Mouse (Mus musculus) mesoderm, embryonic 11.5 days (tissue): ENCODE data around the gene Ppp1r37.
A peak's percentile ranks its signal among the peaks of the same experiment; 100 is the strongest.
"Not testable (repeated sequence)": the region's sequence is repeated elsewhere in the genome, so short reads cannot be mapped to it uniquely, and the experiment has no call there.

Source experiments
- DNase-seq: peaks from one replicate; pipeline ENCODE4 v3.0.0-alpha.2; 2012; ENCODE audit warnings: low read depth, low spot score

The Ppp1r37 gene

GRCm38 (mm10) chr7:19541681-19542154, 21.2 kb downstream of the Ppp1r37 start:
- no peak for DNase-seq

- DNase-seq, result no peak
Observed at GRCm38 (mm10) chr7:19540771-19541566, 21.9 kb downstream of the Ppp1r37 start.

DNA sequence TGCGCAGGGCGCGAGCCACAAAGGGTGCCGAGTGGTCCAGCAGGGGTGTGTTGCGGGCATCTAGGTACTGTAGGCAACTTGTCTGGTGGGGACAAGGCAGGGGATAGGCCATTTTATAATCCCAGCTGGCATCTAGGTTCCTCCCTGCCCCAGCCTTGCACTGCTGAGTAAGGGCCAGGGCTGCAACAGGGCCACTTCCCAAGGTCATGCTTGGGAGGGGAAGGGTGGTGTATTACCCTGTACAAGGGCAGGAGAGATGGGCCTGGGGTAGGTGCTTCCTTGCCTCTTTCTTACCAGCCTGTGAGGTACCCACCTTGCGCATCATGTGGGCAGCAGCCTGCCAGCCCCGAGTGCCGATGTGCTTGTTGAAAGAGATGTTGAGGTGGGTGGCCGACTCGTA, 28.2 kb downstream of the Ppp1r37 start:
- DNase-seq, result no peak

DNA sequence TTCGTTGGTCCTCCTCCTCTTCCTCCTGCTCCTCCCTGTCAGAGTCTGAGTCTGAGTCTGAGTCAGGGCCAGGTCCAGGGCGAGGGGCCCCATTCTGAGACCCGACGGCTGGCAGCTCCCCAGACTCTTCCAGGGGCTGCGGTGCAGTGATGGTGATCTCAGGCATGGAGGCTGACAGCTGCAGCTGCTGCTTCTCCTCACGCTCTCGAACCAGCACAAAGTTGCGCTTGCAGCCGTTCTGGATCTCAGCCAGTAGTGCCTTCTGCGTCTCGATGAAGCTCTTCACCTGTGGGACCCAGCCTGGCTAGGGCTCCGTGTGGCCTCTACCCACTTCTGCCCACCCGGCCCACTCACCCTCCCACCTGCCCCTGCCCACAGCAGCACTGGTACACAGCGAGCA, 30.6 kb downstream of the Ppp1r37 start:
- no peak for DNase-seq

GRCm38 (mm10) chr7:19531077-19531476, 31.8 kb downstream of the Ppp1r37 start:
- DNase-seq, result no peak

- DNase-seq, result no peak
Observed at GRCm38 (mm10) chr7:19525105-19525481, 37.8 kb downstream of the Ppp1r37 start.

GRCm38 (mm10) chr7:19524420-19525104, 38.3 kb downstream of the Ppp1r37 start:
- DNase-seq, result no peak

DNA sequence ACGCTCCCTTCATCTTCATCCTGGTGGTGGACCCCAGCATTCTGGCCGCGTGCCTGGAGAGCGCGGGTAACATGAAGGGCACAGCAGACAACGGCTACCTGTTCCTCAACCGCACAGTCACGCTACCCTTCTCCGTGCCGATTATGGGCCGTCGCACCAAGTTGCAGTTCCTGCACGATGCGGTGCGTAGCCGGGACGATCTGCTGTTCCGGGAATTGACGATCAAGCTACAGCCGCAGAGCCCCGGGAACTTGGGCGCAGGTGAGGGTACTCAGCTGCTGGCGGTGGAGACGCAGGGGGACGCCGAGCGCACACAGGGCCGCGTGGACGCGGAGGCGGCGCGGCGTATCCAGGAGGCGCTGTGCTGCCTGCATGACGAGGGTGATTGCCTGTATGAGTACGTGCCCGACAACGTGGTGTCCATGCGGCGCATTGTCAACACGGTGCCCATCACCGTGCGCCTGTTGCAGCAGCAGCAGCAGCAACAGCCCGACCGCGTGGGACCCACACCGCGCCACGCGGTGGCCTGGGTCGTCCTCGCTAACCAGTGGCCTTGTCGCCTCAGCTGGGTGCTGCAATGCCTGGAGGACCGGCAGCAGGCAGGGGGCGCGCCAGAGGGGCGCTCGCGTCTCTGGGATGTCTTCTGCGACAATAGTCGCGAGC, 39.0 kb downstream of the Ppp1r37 start:
- peak; percentile 75 for DNase-seq

GRCm38 (mm10) chr7:19523017-19523756, 39.7 kb downstream of the Ppp1r37 start:
- peak; percentile 26 for DNase-seq

DNA sequence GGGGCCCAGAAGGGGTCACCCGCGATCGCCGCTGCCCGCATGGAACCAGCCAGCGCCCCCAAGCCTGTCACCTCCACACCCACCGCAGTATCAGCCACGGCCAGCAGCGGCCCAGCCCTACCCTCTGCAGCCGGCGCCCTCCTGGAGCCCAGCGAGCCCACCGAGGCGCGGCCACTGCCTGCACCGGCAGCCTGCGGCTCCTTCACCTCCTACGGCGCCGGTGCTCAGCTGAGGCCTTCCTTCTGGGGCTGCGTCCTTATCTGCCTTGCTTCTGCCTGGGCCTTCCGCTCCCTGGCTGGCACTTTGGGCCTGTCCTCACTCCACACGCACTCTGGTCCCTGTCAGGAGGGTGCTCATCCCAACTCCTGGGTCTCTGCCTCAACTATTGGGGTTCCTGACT, 42.8 kb downstream of the Ppp1r37 start:
- no peak for DNase-seq

DNA sequence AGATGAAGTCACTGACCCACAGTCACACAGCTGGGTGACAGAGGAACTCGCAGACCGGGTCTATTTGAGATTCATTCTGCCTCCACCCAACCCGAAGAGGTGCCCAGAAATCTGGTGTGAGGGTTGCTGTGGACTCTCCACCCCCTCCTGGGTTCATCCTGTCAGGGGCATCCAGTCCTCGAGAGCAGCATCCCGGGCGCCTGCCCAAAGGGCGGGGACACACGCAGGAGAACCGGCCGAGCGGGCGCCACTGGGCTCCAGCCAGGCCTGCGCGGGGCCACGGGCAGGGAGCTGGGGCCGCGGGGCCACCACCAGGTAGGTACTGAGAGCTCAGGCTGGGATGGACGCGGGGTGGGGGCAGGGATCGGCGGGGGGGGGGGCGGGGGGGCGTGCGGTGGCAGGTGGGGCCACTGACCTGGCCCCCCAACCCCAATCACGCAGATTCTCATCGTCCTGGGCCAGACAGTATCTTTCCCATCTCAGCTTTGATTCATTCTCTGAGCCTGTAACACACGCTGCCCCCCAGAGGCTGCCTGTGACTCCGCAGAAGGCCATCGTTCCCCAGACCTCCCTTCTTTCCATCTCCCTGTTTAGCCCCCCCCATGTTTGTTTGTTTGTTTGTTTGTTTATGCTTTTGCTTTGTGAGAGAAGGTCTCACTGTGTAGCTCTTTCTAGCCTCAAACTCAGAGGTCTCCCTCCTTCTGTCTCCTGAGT, 45.1 kb downstream of the Ppp1r37 start, which contains the start of gene Nkpd1:
Gene Nkpd1, plus strand, starts transcription at position 187 of the 714 bp plus-strand sequence.
- DNase-seq, result no peak

DNA sequence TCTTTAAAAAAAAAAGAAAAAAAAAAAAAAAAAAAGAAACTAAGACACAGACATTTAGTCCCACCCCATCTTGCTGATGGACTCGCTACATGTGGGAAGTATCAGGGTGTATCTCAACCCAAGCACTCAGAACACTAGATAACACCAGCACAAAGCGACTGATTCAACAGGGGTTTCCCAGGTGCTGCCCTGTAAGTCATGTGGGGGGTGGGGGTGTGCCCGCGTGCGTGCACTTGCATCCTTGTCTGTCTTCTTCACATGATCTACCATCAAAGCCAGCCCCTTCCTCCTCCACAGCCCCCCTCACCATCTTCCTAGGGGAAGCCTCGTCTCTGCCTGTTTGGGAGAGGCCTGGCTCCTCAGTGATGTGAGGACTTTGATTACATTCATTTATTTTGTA, 50.5 kb downstream of the Ppp1r37 start:
- no peak for DNase-seq

DNA sequence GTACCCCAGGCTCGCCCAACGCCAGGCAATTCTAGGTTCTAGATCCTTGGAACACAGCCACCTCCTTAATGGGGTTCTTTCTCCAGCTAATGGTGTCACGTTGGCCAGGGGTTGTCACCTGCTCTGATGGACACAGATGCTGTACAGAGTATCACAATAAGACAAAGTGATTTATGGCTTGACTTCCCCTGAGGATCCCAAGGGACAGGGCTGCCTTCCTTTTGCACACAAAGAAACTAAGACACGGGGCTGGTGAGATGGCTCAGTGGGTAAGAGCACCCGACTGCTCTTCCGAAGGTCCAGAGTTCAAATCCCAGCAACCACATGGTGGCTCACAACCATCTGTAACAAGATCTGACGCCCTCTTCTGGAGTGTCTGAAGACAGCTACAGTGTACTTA, 50.9 kb downstream of the Ppp1r37 start:
- not testable (repeated sequence) for DNase-seq

GRCm38 (mm10) chr7:19509786-19510185, 53.1 kb downstream of the Ppp1r37 start:
- DNase-seq, result no peak

DNA sequence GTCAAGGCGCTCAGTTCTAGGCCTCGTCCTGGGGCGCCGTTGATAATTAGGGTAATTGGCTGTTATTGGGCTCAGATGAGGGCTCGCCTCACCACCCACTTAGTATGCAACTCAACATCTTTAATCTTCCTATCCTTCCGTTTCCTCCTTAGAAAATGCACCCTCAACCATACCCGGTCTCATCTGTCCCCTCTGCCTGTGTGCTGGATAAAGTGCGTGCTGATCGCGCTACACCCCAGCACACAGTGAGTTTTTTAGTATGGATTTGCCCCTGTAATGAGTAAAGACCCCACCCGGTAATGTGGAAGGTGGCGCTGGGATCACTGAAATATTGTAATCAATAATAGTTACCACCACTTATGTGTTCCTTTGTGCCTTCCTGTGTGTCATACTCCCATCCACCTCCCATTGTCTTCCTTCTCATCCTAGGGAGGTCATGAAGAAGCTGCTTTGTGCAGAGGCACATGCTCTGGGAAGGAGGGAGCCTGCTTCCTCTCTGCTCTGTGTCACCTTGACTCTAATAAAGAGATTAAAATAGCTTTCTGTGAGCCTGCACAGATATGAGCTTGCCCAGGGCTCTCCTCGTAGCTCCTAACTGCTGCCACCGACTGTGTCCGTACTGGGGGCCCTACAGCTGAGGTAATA, 53.8 kb downstream of the Ppp1r37 start:
- no peak for DNase-seq

DNA sequence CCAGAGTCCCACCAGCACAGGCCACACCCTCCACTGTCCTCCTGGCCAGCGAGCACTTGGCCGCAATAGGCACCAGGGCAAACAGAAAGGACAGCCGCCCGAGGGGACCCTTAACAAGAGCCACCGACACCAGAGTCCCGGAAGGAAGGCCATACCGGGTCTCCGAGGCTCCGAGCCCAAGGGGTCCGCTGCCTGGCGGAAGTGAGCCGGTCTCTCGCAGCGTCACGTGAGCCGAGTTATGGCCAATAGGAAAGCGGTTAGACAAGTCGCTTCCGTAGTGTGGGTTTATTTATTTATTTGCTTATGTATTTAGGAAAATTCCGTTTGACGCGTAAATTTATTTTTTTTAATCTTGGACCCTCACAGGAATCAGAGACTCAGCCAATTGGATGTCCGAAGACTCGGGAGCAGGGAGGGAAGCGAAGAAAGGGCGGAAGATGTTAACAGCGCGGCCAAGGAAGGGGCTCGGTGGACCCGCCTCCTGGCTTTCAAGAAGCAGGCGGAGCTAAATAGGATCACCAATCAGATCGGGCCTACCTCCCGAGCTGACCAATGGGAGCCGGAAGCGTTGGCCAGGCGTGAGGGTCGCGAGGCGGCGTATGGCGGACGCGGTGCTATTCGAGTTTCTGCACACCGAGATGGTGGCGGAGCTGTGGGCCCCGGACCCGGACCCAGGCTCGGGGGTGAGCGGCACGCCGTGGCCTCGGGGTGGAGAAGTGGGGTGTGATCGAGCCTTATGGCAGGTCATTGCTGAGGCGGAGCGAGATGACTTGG, 54.5 kb downstream of the Ppp1r37 start, which contains the start of the genes Bloc1s3 and Trappc6a:
Gene Bloc1s3, minus strand, starts transcription at position 218 of the 774 bp plus-strand sequence.
Gene Trappc6a, plus strand, starts transcription at position 246 of the 774 bp plus-strand sequence.
- peak; percentile 96 for DNase-seq

DNA sequence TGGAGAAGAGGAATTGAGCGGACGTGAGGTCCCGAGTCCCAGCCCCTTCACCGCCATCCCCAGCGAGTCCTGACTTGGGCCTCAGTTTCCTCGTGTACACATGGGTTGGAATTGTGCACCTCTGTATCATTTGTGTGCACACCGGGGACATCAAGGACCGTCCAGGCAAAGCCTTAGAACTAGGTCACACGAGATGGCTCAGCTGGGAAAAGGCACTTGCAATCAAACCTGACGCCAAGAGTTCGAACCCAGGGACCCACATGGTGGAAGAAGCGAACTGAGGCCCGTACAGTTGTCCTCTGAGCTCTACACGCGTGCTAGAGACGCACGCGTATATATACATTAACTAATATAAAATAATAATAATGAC, 55.3 kb downstream of the Ppp1r37 start:
- no peak for DNase-seq

DNA sequence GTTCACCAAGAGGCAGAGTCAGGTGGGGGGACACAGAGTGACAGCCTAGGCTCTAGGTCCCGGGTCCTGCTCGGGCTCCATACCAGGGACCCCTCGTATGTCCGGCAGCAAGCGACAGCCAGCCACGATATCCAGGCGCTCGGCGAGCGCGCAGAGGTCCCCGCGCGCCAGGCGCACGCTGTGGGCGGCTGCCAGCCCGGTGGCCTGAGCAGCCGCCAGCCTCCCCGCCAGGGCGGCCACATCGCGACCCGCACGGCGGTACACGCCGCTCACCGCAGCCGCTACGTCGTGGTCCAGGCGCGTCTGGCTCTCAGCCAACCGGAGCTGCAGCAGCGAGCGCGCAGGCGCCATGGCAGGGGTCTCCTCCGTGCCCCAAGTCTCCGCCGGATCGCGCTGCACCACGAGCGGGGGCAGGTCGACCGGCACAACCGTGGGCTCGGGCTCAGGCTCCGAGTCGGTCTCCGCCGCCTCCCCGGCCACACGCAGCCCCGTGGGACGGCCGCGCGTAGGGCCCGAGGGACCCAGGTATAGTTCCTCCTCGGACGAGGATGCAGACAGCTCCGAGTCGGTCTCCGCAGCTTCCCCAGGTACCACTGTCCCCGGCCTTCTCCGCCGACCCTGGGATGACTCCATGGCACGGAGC, 55.8 kb downstream of the Ppp1r37 start:
- DNase-seq, result peak; percentile 82

- no peak for DNase-seq
Observed at GRCm38 (mm10) chr7:19506326-19506725, 56.5 kb downstream of the Ppp1r37 start.
